Mouse (Mus musculus) brain, embryonic 18.5 days (tissue): ENCODE data around the gene Spata13.

Source experiments
- DNase-seq: peaks from one replicate; pipeline ENCODE4 v3.0.0-alpha.2; 2012; ENCODE audit warnings: low read depth, low spot score

Spata13 gene

DNA sequence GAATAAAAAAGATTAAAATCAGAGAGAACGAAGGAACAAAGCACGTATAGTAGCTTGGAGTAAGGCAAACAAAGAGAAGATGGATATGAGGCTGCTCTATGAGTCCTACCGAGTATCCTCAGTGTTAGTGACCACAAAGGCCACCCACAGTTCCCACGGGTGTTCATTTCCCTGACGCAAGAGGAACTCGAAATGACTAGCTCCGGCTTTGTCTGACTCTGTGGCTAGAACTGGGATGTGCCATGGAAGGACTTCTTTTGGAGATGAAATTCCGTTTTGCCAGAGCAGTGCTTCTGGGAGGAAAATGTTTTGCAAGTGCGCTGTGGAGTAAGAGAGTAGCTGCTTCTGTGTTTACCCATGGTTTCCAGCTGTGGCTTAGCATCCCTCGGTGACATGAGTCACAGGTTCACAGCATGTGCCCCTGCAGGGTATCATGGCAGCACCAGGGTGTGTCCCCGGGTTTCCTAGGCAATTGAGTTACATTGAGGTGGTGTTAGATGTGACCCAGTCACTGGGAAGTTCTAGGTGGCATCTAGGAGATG lies 78.6 kb downstream of the Spata13 start:
- DNase-seq: no peak

DNA sequence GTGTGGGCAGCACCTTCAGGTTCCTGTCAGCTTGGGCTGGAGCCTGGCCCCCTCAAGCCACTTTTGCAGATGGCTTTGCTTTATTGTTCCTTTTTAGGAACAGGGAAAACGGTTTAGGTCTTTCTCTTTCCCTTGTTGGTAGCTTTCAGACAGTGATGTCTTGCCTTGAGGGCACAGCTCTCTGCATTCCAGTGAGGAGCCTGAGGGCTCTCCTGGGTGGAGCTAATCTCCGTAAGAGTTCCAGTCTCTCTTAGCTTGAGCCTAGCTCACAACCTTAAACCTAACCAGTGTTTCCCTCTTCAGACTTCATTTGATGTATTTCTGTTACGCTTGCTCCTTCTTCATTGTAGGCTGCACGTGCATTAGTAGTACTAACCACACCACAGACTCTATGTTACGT lies 81.9 kb downstream of the Spata13 start:
- no peak for DNase-seq

- DNase-seq: no peak
Observed at GRCm38 (mm10) chr14:60721304-60721703, 87.5 kb downstream of the Spata13 start.

GRCm38 (mm10) chr14:60721938-60722337 lies 88.1 kb downstream of the Spata13 start:
- no peak for DNase-seq

- DNase-seq: no peak
Observed at GRCm38 (mm10) chr14:60726091-60726490, 92.3 kb downstream of the Spata13 start.

GRCm38 (mm10) chr14:60727130-60727529 lies 93.3 kb downstream of the Spata13 start:
- no peak for DNase-seq

- no peak for DNase-seq
Observed at GRCm38 (mm10) chr14:60732081-60732480, 98.3 kb downstream of the Spata13 start.

- DNase-seq: no peak
Observed at GRCm38 (mm10) chr14:60732787-60733186, 99.0 kb downstream of the Spata13 start.

- DNase-seq: peak; percentile 12
Observed at GRCm38 (mm10) chr14:60733706-60734105, 99.9 kb downstream of the Spata13 start.

- no peak for DNase-seq
Observed at GRCm38 (mm10) chr14:60735206-60735605, 101.4 kb downstream of the Spata13 start.

- DNase-seq: no peak
Observed at GRCm38 (mm10) chr14:60735848-60736547, 102.2 kb downstream of the Spata13 start.

DNA sequence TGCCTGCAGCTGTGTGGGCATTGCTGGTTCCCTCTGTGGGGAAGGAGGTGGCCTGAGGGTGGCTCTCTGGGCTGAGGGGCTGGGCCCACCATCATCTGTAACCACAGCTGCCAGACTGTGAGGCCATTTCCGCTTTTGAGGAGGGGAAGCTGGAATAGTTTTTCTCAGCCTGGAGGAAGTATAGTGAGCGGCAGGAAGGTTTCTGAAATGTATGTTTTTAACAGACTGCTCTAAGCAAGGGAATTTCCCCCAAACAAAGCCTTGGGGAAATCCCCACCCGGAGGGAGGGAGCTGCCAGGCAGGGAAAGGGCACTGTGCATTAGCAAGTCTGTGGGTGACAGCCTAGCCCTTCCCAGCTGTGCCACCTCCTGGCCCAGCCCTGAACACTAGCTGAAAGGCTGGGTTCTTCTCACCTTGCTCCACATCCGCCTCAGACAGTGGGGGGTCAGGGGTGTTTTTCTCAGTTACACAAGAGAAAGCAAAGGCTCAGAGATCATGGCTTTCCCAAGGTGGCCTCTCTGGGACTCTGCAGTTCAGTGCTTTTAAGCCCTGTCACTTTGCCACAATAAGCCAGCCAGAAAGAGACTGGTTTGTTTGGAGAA lies 102.9 kb downstream of the Spata13 start:
- no peak for DNase-seq

GRCm38 (mm10) chr14:60737202-60737611 lies 103.4 kb downstream of the Spata13 start:
- no peak for DNase-seq

GRCm38 (mm10) chr14:60738434-60738938 lies 104.7 kb downstream of the Spata13 start:
- no peak for DNase-seq

DNA sequence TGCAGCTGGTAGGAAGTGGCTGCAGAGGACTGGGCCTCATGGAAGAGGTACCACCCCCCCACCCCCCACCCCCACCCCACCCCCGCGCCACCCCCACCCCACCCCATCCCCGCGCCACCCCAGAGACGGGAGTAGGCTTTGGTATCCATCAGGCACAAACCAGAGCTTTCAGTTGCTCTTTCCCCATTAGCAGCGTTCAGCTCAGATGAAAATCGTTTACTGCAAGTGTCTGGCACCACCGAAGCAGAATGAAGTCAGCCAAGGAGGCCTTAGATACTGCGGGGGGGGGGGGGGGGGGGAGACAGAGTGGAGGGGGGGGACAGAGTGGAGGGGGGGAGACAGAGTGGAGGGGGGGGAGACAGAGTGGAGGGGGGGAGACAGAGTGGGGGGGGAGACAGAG lies 105.4 kb downstream of the Spata13 start:
- DNase-seq: no peak

DNA sequence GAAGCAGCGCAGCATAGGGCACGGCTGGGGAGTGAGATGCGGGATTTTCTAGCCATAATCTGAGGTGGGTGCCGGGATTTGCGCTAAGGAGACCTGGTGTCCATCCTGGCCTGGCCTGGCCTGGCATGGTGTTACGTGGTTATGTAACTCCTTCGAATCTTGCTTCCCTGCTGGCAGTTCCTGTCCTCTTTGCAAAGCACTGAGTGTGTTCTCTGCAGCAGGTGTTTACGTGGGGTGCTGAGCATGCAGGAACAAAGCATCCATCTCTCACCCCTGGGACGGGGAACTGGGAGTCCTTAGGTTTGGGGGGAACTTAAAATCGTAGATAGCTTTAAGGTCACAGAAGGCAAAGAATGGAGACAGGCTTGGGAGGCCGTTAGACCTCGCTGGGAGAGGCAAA lies 105.8 kb downstream of the Spata13 start:
- DNase-seq: no peak

DNA sequence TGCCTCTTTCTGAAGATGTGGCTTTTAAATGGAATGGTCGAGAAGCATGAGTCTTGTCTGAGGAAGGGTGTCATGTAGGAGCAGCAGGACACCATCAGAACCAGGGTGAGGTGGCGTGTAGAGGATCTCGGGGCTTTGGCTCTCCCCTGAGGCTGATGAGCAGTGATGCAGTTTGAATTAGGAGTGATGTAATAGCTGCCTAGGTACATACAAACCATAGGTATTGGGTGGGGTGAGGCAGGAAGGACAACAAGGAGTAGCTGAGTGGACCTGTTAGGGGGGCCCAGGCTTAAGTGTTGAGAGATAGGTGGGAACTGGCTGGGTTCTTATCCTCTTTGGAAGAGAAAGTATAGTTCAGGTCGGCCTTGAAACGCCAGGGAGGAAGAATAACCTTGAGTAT lies 106.7 kb downstream of the Spata13 start:
- no peak for DNase-seq

DNA sequence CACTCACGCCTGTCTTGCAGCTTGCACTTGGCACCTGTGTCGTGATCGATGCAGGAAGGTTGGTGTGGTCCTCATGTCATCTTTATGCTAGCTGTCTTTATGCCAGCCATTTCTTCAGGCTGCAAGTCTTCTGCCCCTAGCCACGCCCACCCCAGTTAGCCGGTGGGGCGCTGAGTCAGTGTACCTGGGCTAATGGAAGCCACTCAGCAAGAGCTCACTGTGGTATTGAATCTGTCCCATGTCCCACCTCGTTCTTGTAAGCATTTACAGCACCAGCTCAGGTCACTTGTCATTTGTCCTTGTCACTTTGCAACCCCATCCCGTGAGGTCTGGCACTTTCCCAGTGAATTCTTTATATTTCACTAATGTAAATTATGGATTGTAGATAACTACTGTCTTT lies 107.2 kb downstream of the Spata13 start:
- no peak for DNase-seq

DNA sequence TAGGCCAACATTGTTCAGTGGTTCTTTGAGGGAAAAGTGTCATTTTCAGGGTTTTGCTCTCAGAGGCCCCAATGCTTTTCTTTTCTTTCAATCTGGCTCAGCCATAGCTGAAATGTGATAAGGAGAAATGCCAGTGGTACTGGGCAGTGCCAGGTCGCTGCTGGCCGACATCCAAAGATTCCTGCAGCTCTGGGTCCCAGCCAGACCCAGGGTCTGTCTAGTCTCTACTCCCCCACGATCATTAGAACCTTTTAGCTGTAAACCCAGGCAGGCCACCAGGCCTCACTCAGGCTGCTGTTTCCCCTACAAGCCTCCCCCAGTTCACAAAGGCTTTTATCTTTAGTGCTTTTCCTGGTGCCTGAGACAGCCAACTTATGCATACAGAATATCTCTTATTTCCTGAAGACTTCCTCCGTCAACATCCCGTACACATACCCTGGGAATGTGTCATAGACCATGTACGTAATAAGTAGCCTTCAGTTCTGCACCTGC lies 107.7 kb downstream of the Spata13 start:
- DNase-seq: no peak

DNA sequence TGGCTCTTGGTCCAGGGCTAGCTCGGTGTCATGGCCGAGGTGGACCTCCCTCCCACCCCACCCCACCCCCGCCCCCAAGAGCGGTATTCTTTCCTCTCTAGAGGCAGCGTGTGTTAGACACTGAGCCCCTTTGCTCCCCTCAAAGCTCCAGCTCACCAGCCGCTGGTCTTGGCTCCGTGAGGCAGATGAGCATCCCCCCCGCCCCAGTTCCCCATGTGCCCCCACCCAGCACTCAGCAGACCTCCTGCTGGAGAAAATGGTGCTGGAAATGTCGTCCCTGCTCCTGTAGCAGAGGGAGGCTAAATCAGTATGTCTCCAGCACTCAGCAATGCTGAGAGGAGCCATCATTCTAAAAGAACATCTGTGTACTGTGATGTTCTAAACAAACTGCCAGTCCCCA lies 109.9 kb downstream of the Spata13 start:
- no peak for DNase-seq

GRCm38 (mm10) chr14:60745201-60745600 lies 111.4 kb downstream of the Spata13 start:
- DNase-seq: no peak

DNA sequence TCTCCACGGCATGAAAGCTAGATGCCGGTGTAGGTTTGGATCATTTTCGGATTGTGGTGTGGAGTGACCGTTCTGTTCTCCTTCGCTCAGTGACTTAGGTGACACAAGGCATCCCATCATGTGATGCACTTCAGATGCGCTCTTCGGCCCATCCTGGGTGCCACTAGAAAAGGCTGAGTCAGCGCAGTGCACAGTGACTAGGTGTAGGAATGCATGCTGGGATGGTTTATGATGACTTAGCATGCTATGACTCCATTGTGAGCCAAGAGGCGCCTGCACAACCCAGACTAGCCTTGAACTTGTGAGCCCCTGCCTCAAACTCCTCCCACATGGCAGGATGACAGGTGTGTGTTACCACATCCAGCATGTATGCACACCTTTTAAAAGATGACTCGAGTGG lies 112.3 kb downstream of the Spata13 start:
- no peak for DNase-seq
